Mouse (Mus musculus): ENCODE results near the gene Gm45021. TPM values are rescaled to one million over a fixed set of nuclear protein-coding genes. Genes with fewer than 3 reads are reported as not detected.

Gm45021 gene
- total RNA-seq, 1 experiment, result not detected

GRCm38 (mm10) chr6:48555956-48556355 is 33.5 kb upstream of the Gm45021 start:
- H3K27ac ChIP-seq (ENCODE audit: insufficient read depth, low read depth, low read length, poor library complexity, severe bottlenecking), result no peak overlapping the region
- TF ChIP-seq HCFC1 (IDR thresholded peaks at IDR 0.05; ENCODE audit: borderline replicate concordance, insufficient read depth, low read length) (no peak), ZNF384 (IDR thresholded peaks at IDR 0.05; ENCODE audit: low read depth, low read length) (no peak), CHD2 (IDR thresholded peaks at IDR 0.05; ENCODE audit: low read depth, low read length) (no peak), MAFK (IDR thresholded peaks at IDR 0.05; ENCODE audit: insufficient read depth, low read depth, low read length) (no peak), ZC3H11A (IDR thresholded peaks at IDR 0.05; ENCODE audit: borderline replicate concordance, low read depth, low read length) (no peak)
- H3K4me3 ChIP-seq (ENCODE audit: insufficient read depth in 1 of 2, low read depth in 1 of 2, low read length in 2 of 2, poor library complexity in 1 of 2, severe bottlenecking in 1 of 2), result no peak overlapping the region
- in situ Hi-C loops (cut with MboI; ENCODE audit: low sequenced_read_pairs in 2 of 2, unreplicated experiment in 2 of 2), result no loop called here
- no peak for DNase-seq (ENCODE audit: low read depth, low spot score)
- peaks cover 0 to 6% of the 10 kb centered on the region in 2 experiments; a peak in 1 of 4 replicates for H3K4me1 ChIP-seq (ENCODE audit: control insufficient read depth in 2 of 2, insufficient read depth in 2 of 2, low read length in 2 of 2, poor library complexity in 1 of 2)
- no peaks in the 10 kb centered on the region for H3K9me3 ChIP-seq (ENCODE audit: control insufficient read depth, insufficient read depth, low read depth, low read length)
- H3K9ac ChIP-seq (ENCODE audit: insufficient read depth, low read depth, low read length, poor library complexity, severe bottlenecking), result no peak overlapping the region
- H3K36me3 ChIP-seq (ENCODE audit: control insufficient read depth, insufficient read depth, low read length, poor library complexity, severe bottlenecking), result no peaks in the 10 kb centered on the region

GRCm38 (mm10) chr6:48565693-48566310 is 23.6 kb upstream of the Gm45021 start:
- Histone ChIP-seq H3K9me3 (ENCODE audit: control insufficient read depth, insufficient read depth, low read depth, low read length) (no peaks in the 10 kb centered on the region), H3K27ac (ENCODE audit: insufficient read depth, low read depth, low read length, poor library complexity, severe bottlenecking) (no peak overlapping the region), H3K4me1 (ENCODE audit: control insufficient read depth in 2 of 2, insufficient read depth in 2 of 2, low read length in 2 of 2, poor library complexity in 1 of 2) (no peaks in the 10 kb centered on the region), H3K36me3 (ENCODE audit: control insufficient read depth, insufficient read depth, low read length, poor library complexity, severe bottlenecking) (no peaks in the 10 kb centered on the region), H3K4me3 (ENCODE audit: insufficient read depth in 1 of 2, low read depth in 1 of 2, low read length in 2 of 2, poor library complexity in 1 of 2, severe bottlenecking in 1 of 2) (no peak overlapping the region), H3K9ac (ENCODE audit: insufficient read depth, low read depth, low read length, poor library complexity, severe bottlenecking) (no peak overlapping the region)
- DNase-seq (ENCODE audit: low read depth, low spot score), result no peak
- in situ Hi-C loops (cut with MboI; ENCODE audit: low sequenced_read_pairs in 2 of 2, unreplicated experiment in 2 of 2), result no loop called here
- TF ChIP-seq HCFC1 (IDR thresholded peaks at IDR 0.05; ENCODE audit: borderline replicate concordance, insufficient read depth, low read length) (no peak), MAFK (IDR thresholded peaks at IDR 0.05; ENCODE audit: insufficient read depth, low read depth, low read length) (no peak), CHD2 (IDR thresholded peaks at IDR 0.05; ENCODE audit: low read depth, low read length) (no peak), ZNF384 (IDR thresholded peaks at IDR 0.05; ENCODE audit: low read depth, low read length) (no peak), ZC3H11A (IDR thresholded peaks at IDR 0.05; ENCODE audit: borderline replicate concordance, low read depth, low read length) (no peak)

GRCm38 (mm10) chr6:48566312-48566711 is 23.1 kb upstream of the Gm45021 start:
- H3K27ac ChIP-seq (ENCODE audit: insufficient read depth, low read depth, low read length, poor library complexity, severe bottlenecking), result no peak overlapping the region; the same call in 1 of the 2 replicates
- in situ Hi-C loops (cut with MboI; ENCODE audit: low sequenced_read_pairs in 2 of 2, unreplicated experiment in 2 of 2), result no loop called here
- H3K36me3 ChIP-seq (ENCODE audit: control insufficient read depth, insufficient read depth, low read length, poor library complexity, severe bottlenecking), result no peaks in the 10 kb centered on the region
- no peak overlapping the region for H3K9ac ChIP-seq (ENCODE audit: insufficient read depth, low read depth, low read length, poor library complexity, severe bottlenecking)
- no peak overlapping the region for H3K4me3 ChIP-seq (ENCODE audit: insufficient read depth in 1 of 2, low read depth in 1 of 2, low read length in 2 of 2, poor library complexity in 1 of 2, severe bottlenecking in 1 of 2)
- no peak for TF ChIP-seq MAFK (IDR thresholded peaks at IDR 0.05; ENCODE audit: insufficient read depth, low read depth, low read length)
- no peak for TF ChIP-seq ZC3H11A (IDR thresholded peaks at IDR 0.05; ENCODE audit: borderline replicate concordance, low read depth, low read length)
- no peak for TF ChIP-seq CHD2 (IDR thresholded peaks at IDR 0.05; ENCODE audit: low read depth, low read length)
- no peak for TF ChIP-seq ZNF384 (IDR thresholded peaks at IDR 0.05; ENCODE audit: low read depth, low read length)
- TF ChIP-seq HCFC1 (IDR thresholded peaks at IDR 0.05; ENCODE audit: borderline replicate concordance, insufficient read depth, low read length), result no peak
- no peaks in the 10 kb centered on the region for H3K9me3 ChIP-seq (ENCODE audit: control insufficient read depth, insufficient read depth, low read depth, low read length)
- no peaks in the 10 kb centered on the region for H3K4me1 ChIP-seq (ENCODE audit: control insufficient read depth in 2 of 2, insufficient read depth in 2 of 2, low read length in 2 of 2, poor library complexity in 1 of 2)
- DNase-seq (ENCODE audit: low read depth, low spot score), result no peak

- H3K9ac ChIP-seq (ENCODE audit: insufficient read depth, low read depth, low read length, poor library complexity, severe bottlenecking), result no peak overlapping the region
- H3K4me3 ChIP-seq (ENCODE audit: insufficient read depth in 1 of 2, low read depth in 1 of 2, low read length in 2 of 2, poor library complexity in 1 of 2, severe bottlenecking in 1 of 2), result no peak overlapping the region
- no peaks in the 10 kb centered on the region for H3K36me3 ChIP-seq (ENCODE audit: control insufficient read depth, insufficient read depth, low read length, poor library complexity, severe bottlenecking)
- H3K4me1 ChIP-seq (ENCODE audit: control insufficient read depth in 2 of 2, insufficient read depth in 2 of 2, low read length in 2 of 2, poor library complexity in 1 of 2), result no peaks in the 10 kb centered on the region
- TF ChIP-seq HCFC1 (IDR thresholded peaks at IDR 0.05; ENCODE audit: borderline replicate concordance, insufficient read depth, low read length) (no peak), MAFK (IDR thresholded peaks at IDR 0.05; ENCODE audit: insufficient read depth, low read depth, low read length) (no peak), ZNF384 (IDR thresholded peaks at IDR 0.05; ENCODE audit: low read depth, low read length) (no peak)
- in situ Hi-C loops (cut with MboI; ENCODE audit: low sequenced_read_pairs in 2 of 2, unreplicated experiment in 2 of 2), result no loop called here
- no peaks in the 10 kb centered on the region for H3K9me3 ChIP-seq (ENCODE audit: control insufficient read depth, insufficient read depth, low read depth, low read length)
- no peak overlapping the region for H3K27ac ChIP-seq (ENCODE audit: insufficient read depth, low read depth, low read length, poor library complexity, severe bottlenecking)
- DNase-seq (ENCODE audit: low read depth, low spot score), result no peak
These were observed 21.1 kb upstream of the Gm45021 start for GRCm38 (mm10) chr6:48568036-48568984.
